Mouse (Mus musculus): ENCODE measurements around the gene Slc4a4. TPM values are rescaled to one million over a fixed set of nuclear protein-coding genes. Genes with fewer than 3 reads are reported as not detected.

Gene Slc4a4
- polyA plus RNA-seq, 1 experiment from 2014 or later, result 4.6 TPM

GRCm38 (mm10) chr5:88968923-88969639 lies 82.5 kb downstream of the Slc4a4 start:
- WGBS, result 29% methylated on average over 11 of the region's 11 CpGs
- Histone ChIP-seq H3K4me1 (replicated peaks) (no peaks in the 10 kb centered on the region), H3K4me2 (replicated peaks) (no peak overlapping the region), H3K27me3 (replicated peaks) (no peaks in the 10 kb centered on the region), H3K36me3 (no peaks in the 10 kb centered on the region), H3K9me3 (no peaks in the 10 kb centered on the region), H3K4me3 (replicated peaks) (no peak overlapping the region), H3K9ac (no peak overlapping the region), H3K27ac (no peak overlapping the region)
- ATAC-seq, result peak; percentile 80

- no peaks in the 10 kb centered on the region for H3K9me3 ChIP-seq
- no peak for ATAC-seq
- no peaks in the 10 kb centered on the region for H3K36me3 ChIP-seq
- H3K4me3 ChIP-seq (replicated peaks), result no peak overlapping the region
- H3K4me1 ChIP-seq (replicated peaks), result no peaks in the 10 kb centered on the region
- no peak overlapping the region for H3K27ac ChIP-seq
- no peaks in the 10 kb centered on the region for H3K27me3 ChIP-seq (replicated peaks)
- no peak overlapping the region for H3K9ac ChIP-seq
- H3K4me2 ChIP-seq (replicated peaks), result no peak overlapping the region
These were observed 84.9 kb downstream of the Slc4a4 start for GRCm38 (mm10) chr5:88971554-88971953.

GRCm38 (mm10) chr5:88972277-88972676 lies 85.7 kb downstream of the Slc4a4 start:
- 42% methylated on average over 7 of the region's 7 CpGs for WGBS
- Histone ChIP-seq H3K4me3 (replicated peaks) (no peak overlapping the region), H3K27me3 (replicated peaks) (no peaks in the 10 kb centered on the region), H3K9ac (no peak overlapping the region), H3K4me2 (replicated peaks) (no peak overlapping the region), H3K4me1 (replicated peaks) (no peaks in the 10 kb centered on the region), H3K27ac (no peak overlapping the region), H3K9me3 (no peaks in the 10 kb centered on the region), H3K36me3 (no peaks in the 10 kb centered on the region)
- peak; percentile 86 for ATAC-seq

GRCm38 (mm10) chr5:88973130-88973529 lies 86.5 kb downstream of the Slc4a4 start:
- Histone ChIP-seq H3K27me3 (replicated peaks) (no peaks in the 10 kb centered on the region), H3K27ac (no peak overlapping the region), H3K4me1 (replicated peaks) (no peaks in the 10 kb centered on the region), H3K4me3 (replicated peaks) (no peak overlapping the region), H3K9ac (no peak overlapping the region), H3K4me2 (replicated peaks) (no peak overlapping the region), H3K9me3 (no peaks in the 10 kb centered on the region), H3K36me3 (no peaks in the 10 kb centered on the region)
- ATAC-seq, result no peak
- WGBS, result 86% methylated on average over 1 of the region's 1 CpGs

- no peak overlapping the region for H3K27ac ChIP-seq
- H3K4me1 ChIP-seq (replicated peaks), result no peaks in the 10 kb centered on the region
- no peak overlapping the region for H3K4me2 ChIP-seq (replicated peaks)
- no peaks in the 10 kb centered on the region for H3K27me3 ChIP-seq (replicated peaks)
- no peak for ATAC-seq
- H3K9me3 ChIP-seq, result no peaks in the 10 kb centered on the region
- no peak overlapping the region for H3K9ac ChIP-seq
- H3K4me3 ChIP-seq (replicated peaks), result no peak overlapping the region
- H3K36me3 ChIP-seq, result no peaks in the 10 kb centered on the region
These were observed 89.1 kb downstream of the Slc4a4 start for GRCm38 (mm10) chr5:88975694-88976093.

- H3K9ac ChIP-seq, result no peak overlapping the region
- no peak overlapping the region for H3K27ac ChIP-seq
- no peaks in the 10 kb centered on the region for H3K36me3 ChIP-seq
- ATAC-seq, result no peak
- WGBS, result 78% methylated on average over 3 of the region's 3 CpGs
- H3K9me3 ChIP-seq, result no peaks in the 10 kb centered on the region
- no peak overlapping the region for H3K4me3 ChIP-seq (replicated peaks)
- no peaks in the 10 kb centered on the region for H3K27me3 ChIP-seq (replicated peaks)
- peaks cover 3% of the 10 kb centered on the region; the same call in 1 of the 2 replicates for H3K4me1 ChIP-seq (replicated peaks)
- no peak overlapping the region for H3K4me2 ChIP-seq (replicated peaks)
These were observed 89.8 kb downstream of the Slc4a4 start for GRCm38 (mm10) chr5:88976428-88976827.

GRCm38 (mm10) chr5:88980740-88981139 lies 94.1 kb downstream of the Slc4a4 start:
- Histone ChIP-seq H3K4me2 (replicated peaks) (no peak overlapping the region), H3K9ac (no peak overlapping the region), H3K9me3 (no peaks in the 10 kb centered on the region), H3K27ac (0 out of 2 replicates have a peak overlapping the region, but pooled peaks have one; percentile 68), H3K27me3 (replicated peaks) (no peaks in the 10 kb centered on the region), H3K4me3 (replicated peaks) (no peak overlapping the region), H3K36me3 (no peaks in the 10 kb centered on the region), H3K4me1 (replicated peaks) (peaks cover 3% of the 10 kb centered on the region; the same call in 1 of the 2 replicates)
- 86% methylated on average over 4 of the region's 4 CpGs for WGBS
- no peak for ATAC-seq

- H3K27ac ChIP-seq, result peak overlapping the region; percentile 68; the same call in 1 of the 2 replicates
- WGBS, result 27% methylated on average over 8 of the region's 8 CpGs
These were observed 94.8 kb downstream of the Slc4a4 start for GRCm38 (mm10) chr5:88981243-88982014.

GRCm38 (mm10) chr5:88982040-88982736 lies 95.6 kb downstream of the Slc4a4 start:
- Histone ChIP-seq H3K9me3 (no peaks in the 10 kb centered on the region), H3K36me3 (no peaks in the 10 kb centered on the region), H3K27ac (0 out of 2 replicates have a peak overlapping the region, but pooled peaks have one; percentile 54), H3K4me3 (replicated peaks) (no peak overlapping the region), H3K4me2 (replicated peaks) (no peak overlapping the region), H3K9ac (no peak overlapping the region), H3K4me1 (replicated peaks) (peaks cover 3% of the 10 kb centered on the region; the same call in 1 of the 2 replicates), H3K27me3 (replicated peaks) (no peaks in the 10 kb centered on the region)
- 45% methylated on average over 3 of the region's 3 CpGs for WGBS
- no peak for ATAC-seq

More at GRCm38 (mm10) chr5:88981243-88982014, 94.8 kb downstream of the Slc4a4 start:
- peak; percentile 60 for ATAC-seq
- Histone ChIP-seq H3K27me3 (replicated peaks) (no peaks in the 10 kb centered on the region), H3K4me1 (replicated peaks) (peaks cover 3% of the 10 kb centered on the region; the same call in 1 of the 2 replicates), H3K9me3 (no peaks in the 10 kb centered on the region), H3K36me3 (no peaks in the 10 kb centered on the region), H3K9ac (no peak overlapping the region), H3K4me3 (replicated peaks) (no peak overlapping the region), H3K4me2 (replicated peaks) (0 out of 2 replicates have a peak overlapping the region, but pooled peaks have one; percentile 4)

GRCm38 (mm10) chr5:88983170-88983569 lies 96.6 kb downstream of the Slc4a4 start:
- Histone ChIP-seq H3K9me3 (no peaks in the 10 kb centered on the region), H3K4me3 (replicated peaks) (no peak overlapping the region), H3K36me3 (no peaks in the 10 kb centered on the region), H3K4me1 (replicated peaks) (peaks cover 3% of the 10 kb centered on the region; the same call in 1 of the 2 replicates), H3K9ac (no peak overlapping the region), H3K4me2 (replicated peaks) (no peak overlapping the region), H3K27ac (no peak overlapping the region), H3K27me3 (replicated peaks) (no peaks in the 10 kb centered on the region)
- peak; percentile 35 for ATAC-seq
- WGBS, result 92% methylated on average over 2 of the region's 2 CpGs

- peak; percentile 89 for ATAC-seq
These were observed 97.0 kb downstream of the Slc4a4 start for GRCm38 (mm10) chr5:88983652-88984051.

GRCm38 (mm10) chr5:88989018-88989417 lies 102.4 kb downstream of the Slc4a4 start:
- H3K9ac ChIP-seq, result no peak overlapping the region
- H3K27me3 ChIP-seq (replicated peaks), result no peaks in the 10 kb centered on the region
- no peak overlapping the region for H3K27ac ChIP-seq
- H3K9me3 ChIP-seq, result no peaks in the 10 kb centered on the region
- H3K4me3 ChIP-seq (replicated peaks), result no peak overlapping the region
- no peak overlapping the region for H3K4me2 ChIP-seq (replicated peaks)
- H3K4me1 ChIP-seq (replicated peaks), result no peaks in the 10 kb centered on the region
- no peaks in the 10 kb centered on the region for H3K36me3 ChIP-seq
- ATAC-seq, result no peak

More at GRCm38 (mm10) chr5:88983652-88984051, 97.0 kb downstream of the Slc4a4 start:
- Histone ChIP-seq H3K36me3 (no peaks in the 10 kb centered on the region), H3K27ac (no peak overlapping the region), H3K27me3 (replicated peaks) (no peaks in the 10 kb centered on the region), H3K9me3 (no peaks in the 10 kb centered on the region), H3K4me2 (replicated peaks) (no peak overlapping the region), H3K9ac (no peak overlapping the region), H3K4me1 (replicated peaks) (peaks cover 3% of the 10 kb centered on the region; the same call in 1 of the 2 replicates), H3K4me3 (replicated peaks) (no peak overlapping the region)
- 59% methylated on average over 7 of the region's 7 CpGs for WGBS

All from intestine, embryonic 15.5 days (tissue).